Mouse (Mus musculus) kidney, embryonic 14.5 days (tissue): Measurements from ENCODE around the gene Nms. TPM values are rescaled to one million over a fixed set of nuclear protein-coding genes. Genes with fewer than 3 reads are reported as not detected.

ENCODE experiments used
- ATAC-seq: fragments of 200-750 bp; cut with Nextera tagmentation; 2 replicates; pipeline ENCODE4 v1.8.0; 2017; ENCODE audit warnings: moderate number of reproducible peaks, mild to moderate bottlenecking, moderate TSS enrichment, moderate library complexity; ENCODE audit not compliant: low FRiP score, low TSS enrichment
- H3K27ac ChIP-seq: fragments of 300-500 bp; sonication (generic); 2 replicates; pipeline ENCODE4 v1.5.1; 2014; ENCODE audit warnings: low read depth, mild to moderate bottlenecking, low read length, moderate library complexity, mixed read lengths
- H3K27me3 ChIP-seq: fragments of 300-500 bp; sonication (generic); 2 replicates; pipeline ENCODE4 v1.6.1; 2014; ENCODE audit warnings: mild to moderate bottlenecking, low read length; ENCODE audit not compliant: control insufficient read depth, insufficient read depth
- H3K36me3 ChIP-seq: fragments of 300-500 bp; sonication (generic); 2 replicates; pipeline ENCODE4 v1.6.1; 2014; ENCODE audit warnings: low read length, mixed read lengths; ENCODE audit not compliant: control insufficient read depth, insufficient read depth
- H3K4me1 ChIP-seq: fragments of 300-500 bp; sonication (generic); 2 replicates; pipeline ENCODE4 v1.6.1; 2014; ENCODE audit warnings: low read length, mixed read lengths; ENCODE audit not compliant: control insufficient read depth, insufficient read depth
- H3K4me2 ChIP-seq: fragments of 300-500 bp; sonication (generic); replicated peaks from 2 replicates; pipeline ENCODE4 v1.6.1; 2014; ENCODE audit warnings: low read depth, mild to moderate bottlenecking, low read length
- H3K4me3 ChIP-seq: fragments of 300-500 bp; sonication (generic); 2 replicates; pipeline ENCODE4 v1.5.1; 2014; ENCODE audit warnings: mild to moderate bottlenecking, low read length
- H3K9ac ChIP-seq: fragments of 300-500 bp; sonication (generic); 2 replicates; pipeline ENCODE4 v1.6.1; 2014; ENCODE audit warnings: low read depth, mild to moderate bottlenecking, low read length, moderate library complexity
- H3K9me3 ChIP-seq: fragments of 300-500 bp; sonication (generic); 2 replicates; pipeline ENCODE4 v1.6.1; 2016; ENCODE audit warnings: low read length; ENCODE audit not compliant: control insufficient read depth
- WGBS: fragments of 180-500 bp; shearing (Covaris S2); extraction: QIAGEN DNeasy Blood & Tissue Kit; methylation state at CpG from one replicate; pipeline ENCODE4 v1.1.7; 2014; 5-methylcytosine and 5-hydroxymethylcytosine counted together
- polyA plus RNA-seq: library from polyadenylated mRNA; unstranded; fragments of >200 nt; fragmentation: Nextera tagmentation; extraction: Ambion mirVana; gene quantifications from 2 replicates; pipeline ENCODE4 v1.2.1, GENCODE M21; 2014

Gene Nms
- polyA plus RNA-seq, 1 experiment from 2014 or later, result not detected

DNA sequence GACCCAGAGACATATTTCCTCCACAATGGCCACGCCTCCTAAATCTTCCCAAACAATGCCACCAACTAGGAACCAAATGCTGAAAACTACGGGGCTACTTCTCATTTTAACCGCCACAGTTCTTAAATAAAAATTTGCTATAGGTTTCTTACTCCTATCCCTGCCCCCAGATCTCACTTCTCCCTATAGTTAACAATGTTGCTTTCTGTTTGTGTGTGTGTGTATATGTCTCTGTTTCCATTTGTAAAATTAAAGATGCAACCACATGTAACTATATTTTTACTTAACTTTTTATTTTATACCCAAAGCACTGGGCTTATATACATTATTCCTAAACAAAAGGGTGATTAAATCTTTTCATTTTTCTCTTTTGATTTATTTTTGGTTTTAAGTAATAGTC lies 46.4 kb downstream of the Nms start, which contains the start of gene Pdcl3:
Gene Pdcl3 (plus strand): TSS at position 301 of the 400 bp plus-strand sequence.
- no peak within 1 kb of the TSS for H3K9ac ChIP-seq
- H3K4me1 ChIP-seq, result 0 out of 2 replicates have a peak, but pooled peaks cover 4% of the 10 kb centered on the region
- ATAC-seq, result no peak
- no peaks in the 10 kb centered on the region for H3K27me3 ChIP-seq
- no peak within 1 kb of the TSS for H3K4me3 ChIP-seq
- no peak within 1 kb of the TSS for H3K4me2 ChIP-seq
- no peaks in the 10 kb centered on the region for H3K9me3 ChIP-seq
- no peak within 1 kb of the TSS for H3K27ac ChIP-seq
- no peaks in the 10 kb centered on the region for H3K36me3 ChIP-seq
- WGBS, result 92% methylated on average over 3 of the region's 3 CpGs

DNA sequence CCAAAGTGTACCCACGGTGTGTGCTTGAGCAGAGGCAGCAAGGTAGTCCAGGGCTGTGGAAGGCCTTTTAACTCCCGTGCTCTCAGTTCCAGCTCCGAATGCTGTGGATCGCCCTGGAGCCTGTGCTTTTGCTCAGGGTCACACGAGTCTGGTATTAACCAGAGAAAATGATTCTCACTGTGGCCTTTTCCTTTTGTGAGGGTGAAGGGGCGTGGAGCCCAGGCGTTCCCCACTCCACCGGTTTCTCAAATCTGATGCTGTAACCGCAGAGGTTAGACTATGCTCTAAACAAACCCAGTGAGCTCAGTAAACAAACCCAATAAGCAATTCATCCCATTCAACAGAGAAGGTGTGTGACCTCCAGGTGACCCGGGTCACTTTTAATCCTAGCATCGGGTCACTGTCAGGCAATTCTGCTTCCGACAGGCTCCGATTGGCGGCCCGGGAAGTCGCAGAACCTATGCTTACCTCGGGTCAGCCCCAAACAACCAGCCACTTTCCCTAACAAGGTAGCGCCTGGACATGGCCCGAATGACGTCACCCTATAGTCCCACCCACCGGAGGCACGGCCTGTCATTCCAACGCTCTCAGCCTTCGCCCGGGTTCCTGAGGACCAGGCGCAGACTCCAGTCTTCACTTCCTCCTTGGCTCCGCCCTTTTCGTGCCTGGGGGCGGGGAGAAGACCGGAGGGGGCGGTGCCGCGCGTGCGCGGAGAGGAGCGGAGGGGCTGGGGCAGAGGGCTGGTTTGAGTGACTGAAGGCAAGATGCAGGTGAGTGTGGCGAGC lies 48.3 kb downstream of the Nms start:
- Histone ChIP-seq H3K36me3 (peaks cover 3% of the 10 kb centered on the region; the same call in 1 of the 2 replicates), H3K27ac (peak overlapping the region; percentile 78), H3K4me1 (0 out of 2 replicates have a peak, but pooled peaks cover 4% of the 10 kb centered on the region), H3K4me2 (peak overlapping the region; percentile 50), H3K4me3 (peak overlapping the region; percentile 83), H3K9me3 (no peaks in the 10 kb centered on the region), H3K9ac (peak overlapping the region; percentile 84), H3K27me3 (no peaks in the 10 kb centered on the region)
- peak; percentile 98 for ATAC-seq
- WGBS, result 6% methylated on average over 37 of the region's 38 CpGs

DNA sequence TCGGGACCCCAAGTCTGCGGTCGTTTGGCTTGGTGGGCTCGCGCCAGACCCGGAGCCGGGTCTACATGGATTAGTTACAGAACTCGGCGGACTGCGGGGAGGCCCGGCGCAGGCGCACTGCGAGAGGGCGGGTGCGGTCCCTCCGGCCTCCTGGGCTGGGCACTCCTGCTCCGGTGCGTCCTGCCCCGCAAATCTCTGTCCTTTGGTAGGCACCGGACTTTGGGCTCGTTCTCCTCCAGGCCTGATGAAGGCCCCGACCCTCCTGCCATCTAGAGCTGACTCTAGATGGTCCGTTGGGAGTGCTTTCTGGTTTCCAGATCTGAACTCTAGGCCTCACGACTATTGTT lies 48.9 kb downstream of the Nms start:
- 0 out of 2 replicates have a peak, but pooled peaks cover 4% of the 10 kb centered on the region for H3K4me1 ChIP-seq
- peaks cover 8% of the 10 kb centered on the region; the same call in 1 of the 2 replicates for H3K36me3 ChIP-seq
- no peaks in the 10 kb centered on the region for H3K27me3 ChIP-seq
- peak overlapping the region; percentile 50 for H3K4me2 ChIP-seq
- H3K27ac ChIP-seq, result peak overlapping the region; percentile 78
- peak overlapping the region; percentile 83 for H3K4me3 ChIP-seq
- peak overlapping the region; percentile 84 for H3K9ac ChIP-seq
- ATAC-seq, result peak; percentile 85
- WGBS, result 0% methylated on average over 23 of the region's 25 CpGs
- H3K9me3 ChIP-seq, result no peaks in the 10 kb centered on the region

DNA sequence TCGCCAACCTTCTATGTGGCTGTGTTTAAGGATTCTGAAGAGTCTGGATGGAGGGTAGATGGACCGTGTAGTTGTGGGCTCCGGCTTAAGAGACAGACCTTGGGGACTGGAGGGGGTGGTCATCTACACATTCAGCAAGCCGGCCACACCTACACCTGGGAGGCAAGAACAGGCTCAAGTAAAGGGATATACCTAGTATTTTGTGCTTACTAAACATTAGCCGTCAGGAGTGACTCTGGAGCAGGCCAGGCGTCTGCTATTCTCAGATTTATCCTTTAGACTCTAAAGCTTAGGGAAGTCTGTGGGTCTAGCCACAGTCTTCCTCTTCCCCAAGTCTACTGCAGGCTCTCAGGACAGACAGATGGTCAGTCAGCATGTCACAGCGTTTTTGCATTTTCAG lies 49.4 kb downstream of the Nms start:
- peak overlapping the region; percentile 50 for H3K4me2 ChIP-seq
- no peak for ATAC-seq
- H3K9ac ChIP-seq, result peak overlapping the region; percentile 84
- H3K27ac ChIP-seq, result 0 out of 2 replicates have a peak overlapping the region, but pooled peaks have one; percentile 78
- 0 out of 2 replicates have a peak, but pooled peaks cover 4% of the 10 kb centered on the region for H3K4me1 ChIP-seq
- H3K4me3 ChIP-seq, result peak overlapping the region; percentile 83
- peaks cover 13% of the 10 kb centered on the region; the same call in 1 of the 2 replicates for H3K36me3 ChIP-seq
- 24% methylated on average over 7 of the region's 7 CpGs for WGBS
- no peaks in the 10 kb centered on the region for H3K9me3 ChIP-seq
- no peaks in the 10 kb centered on the region for H3K27me3 ChIP-seq

DNA sequence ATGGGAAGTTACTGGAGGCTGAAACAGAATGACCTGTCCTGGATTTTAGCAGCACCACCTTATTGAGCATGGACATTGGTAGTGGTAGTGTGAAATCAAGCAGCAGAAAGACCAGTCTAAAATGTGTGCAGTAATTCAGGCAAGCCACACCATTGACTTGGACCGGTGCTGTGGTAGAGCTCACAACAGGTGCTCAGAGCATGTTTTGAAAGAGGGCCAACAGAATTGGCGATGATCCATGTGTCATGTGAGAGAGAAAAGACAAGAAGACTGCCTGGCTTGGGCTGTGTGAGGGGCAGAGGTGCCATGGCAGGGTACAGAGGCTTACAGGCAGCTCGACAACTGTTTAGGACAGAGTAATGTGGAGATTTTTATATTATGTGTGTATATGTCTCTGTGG lies 53.4 kb downstream of the Nms start:
- no peak for ATAC-seq
- H3K27ac ChIP-seq, result no peak overlapping the region
- H3K36me3 ChIP-seq, result peaks cover 50% of the 10 kb centered on the region
- no peak overlapping the region for H3K4me2 ChIP-seq
- no peaks in the 10 kb centered on the region for H3K4me1 ChIP-seq
- H3K9ac ChIP-seq, result no peak overlapping the region
- H3K27me3 ChIP-seq, result no peaks in the 10 kb centered on the region
- no peaks in the 10 kb centered on the region for H3K9me3 ChIP-seq
- no peak overlapping the region for H3K4me3 ChIP-seq
- 94% methylated on average over 3 of the region's 3 CpGs for WGBS

Other genes starting within 250 kb of the Nms start
- gene Lonrf2, start 102.4 kb upstream of the Nms start, polyA plus RNA-seq, result 1.4 and 2.6 TPM in 2 replicates
- gene Chst10, start 41.0 kb upstream of the Nms start, polyA plus RNA-seq, result 4.5 and 7.2 TPM in 2 replicates
- 166 and 207 TPM in 2 replicates for gene Pdcl3, start 46.5 kb downstream of the Nms start, polyA plus RNA-seq